Mouse (Mus musculus): Measurements from ENCODE around the gene Snx27.

Snx27 gene

DNA sequence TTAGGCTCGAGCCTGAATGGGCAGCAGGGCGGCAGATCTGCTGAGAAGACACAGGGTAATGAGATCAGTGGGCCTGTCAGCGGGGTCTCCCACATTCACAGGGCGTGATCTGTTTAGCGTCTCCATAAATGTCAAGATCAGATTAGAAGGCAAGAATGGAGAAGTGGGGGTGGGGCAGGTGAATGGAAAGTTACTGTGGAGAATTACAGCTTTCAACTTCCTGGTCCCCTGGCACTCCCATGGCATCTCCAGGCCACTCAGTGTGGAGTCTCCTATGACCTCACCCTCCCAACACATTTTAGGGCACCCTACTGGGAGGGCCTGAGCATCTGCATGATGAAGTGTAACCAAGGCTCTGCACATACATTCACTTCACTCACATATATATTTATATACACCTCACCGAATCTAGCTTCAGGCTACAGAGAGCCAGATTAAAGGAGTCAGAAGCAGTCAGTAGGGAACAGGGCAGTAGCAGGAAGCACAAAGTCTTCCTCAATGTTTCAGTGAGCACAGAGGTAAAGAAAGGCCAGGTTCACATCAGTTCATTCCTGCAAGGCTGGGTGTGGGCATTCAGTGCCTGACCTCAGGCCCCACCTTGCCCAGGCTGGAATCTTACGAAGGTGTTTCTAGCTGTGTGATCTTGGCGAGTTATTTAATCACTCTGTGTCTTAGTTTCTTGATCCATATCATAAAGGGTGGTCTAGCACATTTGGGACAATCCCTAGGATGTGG is 106.0 kb downstream of the Snx27 start:
- no peak for DNase-seq (ENCODE audit: low spot score)

DNA sequence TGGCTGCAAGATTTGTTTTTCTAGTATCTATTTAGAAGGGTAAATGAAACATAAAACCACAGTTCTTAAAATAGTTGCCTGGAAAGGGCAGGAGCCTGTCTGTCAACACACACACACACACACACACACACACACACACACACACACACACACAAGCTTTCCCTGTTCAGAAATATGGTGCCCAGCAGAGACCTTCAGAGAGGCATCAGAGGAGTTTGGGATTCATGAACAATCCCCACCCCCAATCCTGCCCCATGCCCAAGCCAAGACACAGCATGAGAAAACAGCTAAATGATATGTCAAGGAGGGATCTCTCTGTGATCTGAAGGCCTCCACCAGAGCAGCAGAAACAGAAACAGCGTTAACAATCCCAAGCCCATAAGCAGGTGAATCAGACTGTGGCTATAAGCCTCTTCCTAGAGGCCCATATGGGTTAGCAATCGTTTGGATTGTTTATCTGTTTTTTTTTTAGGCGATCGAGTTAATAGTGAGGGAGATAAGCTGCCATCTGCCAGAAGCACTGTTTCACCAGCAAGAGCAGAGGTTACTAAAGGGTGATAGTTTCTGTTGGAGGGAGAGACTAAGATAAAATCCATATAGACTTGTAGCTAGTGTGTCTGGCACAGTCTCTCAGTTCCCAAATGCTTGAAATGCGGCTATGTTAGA is 108.8 kb downstream of the Snx27 start:
- no peak for DNase-seq (ENCODE audit: low spot score)

DNA sequence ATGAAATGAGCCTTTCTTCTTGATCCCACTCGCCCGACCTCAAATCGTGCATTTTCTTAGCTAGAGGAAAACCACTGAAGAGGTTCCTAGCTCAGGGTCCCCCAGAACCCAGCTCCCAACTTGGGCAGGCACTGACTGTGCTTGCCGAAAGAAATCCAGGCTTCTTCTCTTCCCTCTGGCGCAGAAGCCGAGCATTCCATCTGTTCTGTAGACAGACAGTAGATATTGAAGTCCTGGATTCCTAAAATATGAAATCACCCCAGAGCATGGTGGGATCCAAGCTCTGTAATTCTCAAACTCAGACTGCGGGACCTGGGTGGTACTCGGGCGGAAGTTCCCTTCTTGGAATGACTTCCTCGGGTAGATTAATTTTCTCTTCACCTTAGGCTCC is 109.4 kb downstream of the Snx27 start:
- DNase-seq (ENCODE audit: low spot score): no peak

DNA sequence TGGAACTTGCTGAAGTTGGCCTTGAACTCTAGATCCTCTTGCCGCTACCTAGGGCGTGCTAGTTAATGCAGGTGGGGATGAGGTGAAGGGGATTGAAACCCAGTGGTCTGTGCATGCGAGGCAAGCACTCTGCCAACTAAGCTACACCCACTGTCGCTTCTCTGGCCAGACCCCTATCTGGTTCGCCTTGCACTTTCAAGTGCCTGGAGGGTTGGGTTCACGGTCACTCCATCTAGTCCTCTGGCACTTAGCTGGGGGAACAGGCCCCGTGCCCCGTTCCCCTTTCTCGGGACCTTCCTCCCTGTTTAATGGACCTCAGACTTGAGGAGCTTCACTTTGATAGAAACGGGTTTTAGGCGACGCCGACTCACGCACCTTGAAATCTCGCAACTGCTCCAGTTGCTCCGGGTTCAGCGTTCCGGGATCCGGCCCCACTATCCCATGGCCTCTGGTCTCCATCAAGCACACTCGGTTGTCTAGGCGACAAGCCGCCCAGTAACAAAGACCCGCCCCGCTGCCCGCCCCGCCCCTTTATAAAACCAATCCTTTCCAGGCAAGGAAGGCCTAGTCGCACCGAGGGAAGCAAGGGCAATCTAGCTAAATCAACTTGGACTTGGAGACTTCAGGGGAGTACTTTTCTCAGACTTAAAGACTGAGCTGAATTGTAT is 109.9 kb downstream of the Snx27 start:
- no peak for DNase-seq (ENCODE audit: low spot score)

DNA sequence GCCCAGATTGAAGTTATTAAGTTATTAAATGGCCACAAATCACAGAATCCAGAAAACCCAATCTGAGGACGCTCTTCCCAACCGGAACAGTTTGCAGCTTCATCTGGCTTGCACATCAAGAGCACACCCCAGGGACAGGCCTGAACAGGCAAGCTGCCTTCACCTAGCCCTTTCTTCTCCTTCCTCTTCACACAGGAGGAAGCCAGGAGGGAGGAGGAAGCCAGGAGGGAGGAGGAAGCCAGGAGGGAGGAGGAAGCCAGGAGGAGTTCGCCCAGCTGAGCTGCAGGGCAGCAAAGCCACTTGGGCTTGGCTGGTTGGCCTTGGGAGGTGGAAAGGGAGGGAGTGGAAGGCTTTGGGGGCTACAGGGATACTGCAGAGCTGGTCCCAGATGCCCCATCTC is 113.6 kb downstream of the Snx27 start:
- no peak for DNase-seq (ENCODE audit: low spot score)

DNA sequence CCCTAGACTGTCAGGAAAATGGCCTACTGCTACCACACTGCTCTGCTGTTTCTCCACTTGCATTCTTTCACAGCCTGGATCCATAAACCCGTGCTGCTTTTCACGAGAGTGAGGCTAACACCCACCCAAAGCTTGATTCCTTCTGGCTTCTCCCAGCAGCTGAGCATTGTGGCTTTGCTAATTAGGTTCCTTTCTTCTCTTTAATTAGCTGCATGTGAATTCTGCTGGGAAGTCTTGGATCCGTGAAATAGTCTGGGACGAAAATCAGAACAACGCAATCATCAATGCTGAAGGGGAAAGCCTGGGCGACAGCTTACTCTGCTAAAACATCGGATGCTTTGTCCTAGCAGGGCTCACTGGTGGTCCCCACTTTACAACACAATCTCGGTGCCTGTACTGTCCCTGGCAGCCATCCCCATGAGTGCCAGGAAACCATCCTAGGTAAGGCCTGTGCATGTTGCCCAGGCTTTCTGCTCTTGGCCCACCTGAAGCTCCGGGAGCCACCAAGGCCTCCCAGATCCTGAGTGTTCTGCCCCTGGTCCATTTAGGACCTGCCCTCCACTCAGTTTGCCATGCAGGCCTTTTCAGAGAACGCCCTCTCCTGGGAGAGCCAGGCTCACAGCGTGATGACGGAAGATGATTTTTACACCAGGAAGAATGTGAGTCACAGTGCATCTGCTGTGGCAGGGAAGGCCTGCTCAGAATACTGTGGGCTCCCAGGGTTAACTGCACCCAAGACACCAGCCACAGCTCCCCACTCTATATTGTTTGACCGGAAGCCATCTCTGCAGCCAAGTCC is 116.7 kb downstream of the Snx27 start:
- DNase-seq (ENCODE audit: low spot score): no peak

DNA sequence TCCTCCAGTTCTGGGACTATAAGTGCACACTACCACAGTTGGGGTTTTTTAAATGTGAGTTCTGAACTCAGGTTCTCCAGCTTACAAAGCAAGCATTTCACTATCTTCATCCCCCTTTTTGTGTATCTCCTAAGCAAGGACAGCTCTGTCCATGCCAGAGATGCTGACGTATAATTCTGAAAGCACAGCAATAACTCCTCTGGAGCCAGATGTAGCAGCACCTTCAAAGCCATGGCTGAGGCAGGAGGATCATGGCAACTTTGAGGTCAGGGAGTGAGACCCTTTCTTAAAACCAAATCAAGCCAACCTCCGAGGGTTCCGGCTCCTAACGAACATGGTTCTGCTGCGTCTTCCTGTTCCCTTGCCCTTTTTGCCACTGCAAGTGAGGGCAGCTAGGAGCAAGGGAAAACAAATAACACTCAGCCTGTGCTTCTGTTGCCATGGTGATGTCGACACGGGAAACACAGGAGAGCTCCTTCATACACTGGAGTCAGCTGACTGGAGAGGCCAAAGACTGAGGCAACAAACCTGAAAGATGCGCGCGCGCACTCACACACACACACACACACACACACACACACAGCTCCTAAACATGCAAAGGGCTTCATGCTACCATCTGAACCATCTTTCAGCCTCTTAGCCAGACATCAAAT is 118.5 kb downstream of the Snx27 start:
- DNase-seq (ENCODE audit: low spot score): no peak

DNA sequence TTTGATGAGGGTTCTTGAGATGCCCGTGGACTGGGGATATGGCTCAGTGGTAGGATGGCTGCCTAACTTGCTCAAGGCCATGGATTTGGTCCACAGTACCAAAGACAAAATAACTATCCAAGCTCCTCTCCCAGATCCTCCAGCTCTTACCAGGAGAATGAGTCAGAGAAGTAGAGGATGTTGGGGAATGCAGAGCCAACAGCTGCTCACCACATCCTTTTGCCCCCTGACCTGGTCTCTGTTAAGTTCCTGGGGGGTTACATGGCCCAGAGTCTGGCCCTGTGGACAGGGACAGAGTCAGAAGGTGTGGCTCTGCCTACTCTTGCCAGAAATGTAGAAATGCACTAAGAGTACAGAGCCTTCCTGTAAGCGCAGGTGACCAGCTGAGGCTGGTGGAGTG is 122.7 kb downstream of the Snx27 start:
- DNase-seq (ENCODE audit: low spot score): no peak

DNA sequence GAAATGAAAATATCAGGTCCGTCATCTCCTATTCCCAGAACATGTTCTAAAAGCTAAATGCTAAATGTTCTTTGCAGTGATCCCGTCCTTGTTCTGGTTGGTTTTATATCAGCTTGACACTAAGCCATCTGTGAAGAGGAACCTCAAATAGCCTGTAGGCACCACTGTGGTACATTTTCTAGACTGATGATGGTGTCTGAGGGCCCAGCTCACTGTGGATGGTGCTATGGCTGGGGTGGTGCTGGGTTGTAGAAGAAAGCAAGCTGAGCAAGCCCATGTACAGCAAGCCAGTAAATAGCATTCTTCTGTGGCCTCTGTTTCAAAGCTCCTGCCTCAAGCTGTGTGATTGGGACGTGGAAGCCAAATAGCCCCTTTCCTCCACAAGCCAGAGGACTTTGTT is 125.5 kb downstream of the Snx27 start:
- no peak for DNase-seq (ENCODE audit: low spot score)

DNA sequence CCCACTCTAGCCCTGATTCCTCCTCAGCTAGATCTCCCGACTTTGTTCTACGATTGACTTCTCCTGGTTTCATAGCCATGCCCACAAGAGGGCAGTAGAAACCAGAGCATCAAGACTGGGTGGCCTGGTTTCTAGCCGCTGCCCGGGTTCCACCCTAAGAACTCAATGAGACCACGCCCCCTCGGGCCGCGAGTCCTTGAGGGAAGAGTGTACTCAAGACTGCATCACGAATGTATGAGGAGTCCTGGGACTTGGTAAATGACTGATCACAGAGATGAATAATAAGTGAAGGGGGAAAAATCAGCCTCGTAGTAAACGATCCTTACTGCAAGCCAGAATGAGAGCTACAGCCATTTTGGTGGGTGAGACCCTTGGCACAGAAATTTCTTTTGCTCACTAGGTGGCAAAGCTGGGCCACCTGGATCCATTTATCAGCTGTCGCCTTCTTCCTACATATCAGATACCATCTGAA is 126.0 kb downstream of the Snx27 start:
- DNase-seq (ENCODE audit: low spot score): peak; percentile 38

DNA sequence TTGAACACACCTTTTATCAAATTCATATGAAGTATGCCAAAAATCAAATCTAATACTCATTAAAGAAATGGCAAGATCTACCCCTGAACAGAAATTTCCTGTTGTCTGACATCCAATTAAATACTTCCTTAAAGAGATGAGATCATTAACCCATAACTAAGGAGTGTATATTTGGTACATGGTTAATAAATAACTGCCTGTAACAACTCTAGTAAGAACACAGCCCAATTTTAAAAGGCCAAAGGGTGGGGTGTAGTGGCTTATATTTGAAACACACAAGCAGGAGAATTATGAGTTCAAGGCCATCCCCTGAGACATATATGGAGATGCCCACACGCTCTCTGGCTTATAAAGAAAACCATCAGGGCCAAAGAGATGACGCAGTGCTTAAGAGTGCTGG is 133.1 kb downstream of the Snx27 start:
- DNase-seq (ENCODE audit: low spot score): no peak

Data from ovary, postnatal 10 days (tissue).